Mouse (Mus musculus): ENCODE measurements around the gene Tmem41a. TPM values are rescaled to one million over a fixed set of nuclear protein-coding genes. Genes with fewer than 3 reads are reported as not detected.

The Tmem41a gene
- polyA plus RNA-seq, 1 experiment from 2014 or later, result 46.4 TPM

- ATAC-seq (ENCODE audit: insufficient number of reproducible peaks, low FRiP score, low TSS enrichment, low read depth) (no peak), DNase-seq (ENCODE audit: low spot score) (no peak)
- WGBS, result 84% methylated on average over 2 of the region's 2 CpGs
Observed at GRCm38 (mm10) chr16:21887601-21888000, 59.8 kb downstream of the Tmem41a start.

More at GRCm38 (mm10) chr16:21887601-21888000, 59.8 kb downstream of the Tmem41a start:
- Histone ChIP-seq H3K4me2 (ENCODE audit: low read depth, severe bottlenecking) (no peak overlapping the region), H3K36me3 (ENCODE audit: control insufficient read depth, insufficient read depth, low read length) (no peaks in the 10 kb centered on the region), H3K27ac (replicated peaks; ENCODE audit: low read depth, low read length) (no peak overlapping the region), H3K4me3 (ENCODE audit: low read depth, low read length) (no peak overlapping the region), H3K27me3 (ENCODE audit: control insufficient read depth, insufficient read depth, low read length) (no peaks in the 10 kb centered on the region), H3K9ac (ENCODE audit: low read length) (no peak overlapping the region), H3K9me3 (ENCODE audit: control insufficient read depth, low read length) (no peaks in the 10 kb centered on the region), H3K4me1 (ENCODE audit: control insufficient read depth, insufficient read depth, low read length) (no peaks in the 10 kb centered on the region)

Other genes starting within 250 kb of the Tmem41a start
- 2.4 and 2.8 TPM in 2 replicates for gene Ehhadh, start 159.7 kb downstream of the Tmem41a start, polyA plus RNA-seq (2014; fragmentation: Nextera tagmentation; extraction: Ambion mirVana)
- 1.3 TPM in 2 replicates for gene Map3k13, start 153.2 kb downstream of the Tmem41a start, polyA plus RNA-seq (2014; fragmentation: Nextera tagmentation; extraction: Ambion mirVana)
- 0.19 and 0.28 TPM in 2 replicates for gene Liph, start 48.1 kb upstream of the Tmem41a start, polyA plus RNA-seq (2014; fragmentation: Nextera tagmentation; extraction: Ambion mirVana)
- gene Senp2, start 61.9 kb upstream of the Tmem41a start, polyA plus RNA-seq (2014; fragmentation: Nextera tagmentation; extraction: Ambion mirVana), result 66.8 and 76.8 TPM in 2 replicates
- 190 and 206 TPM in 2 replicates for gene Igf2bp2, start 215.7 kb upstream of the Tmem41a start, polyA plus RNA-seq (2014; fragmentation: Nextera tagmentation; extraction: Ambion mirVana)